Mouse (Mus musculus): Measurements from ENCODE around the gene Tas1r2.

DNA sequence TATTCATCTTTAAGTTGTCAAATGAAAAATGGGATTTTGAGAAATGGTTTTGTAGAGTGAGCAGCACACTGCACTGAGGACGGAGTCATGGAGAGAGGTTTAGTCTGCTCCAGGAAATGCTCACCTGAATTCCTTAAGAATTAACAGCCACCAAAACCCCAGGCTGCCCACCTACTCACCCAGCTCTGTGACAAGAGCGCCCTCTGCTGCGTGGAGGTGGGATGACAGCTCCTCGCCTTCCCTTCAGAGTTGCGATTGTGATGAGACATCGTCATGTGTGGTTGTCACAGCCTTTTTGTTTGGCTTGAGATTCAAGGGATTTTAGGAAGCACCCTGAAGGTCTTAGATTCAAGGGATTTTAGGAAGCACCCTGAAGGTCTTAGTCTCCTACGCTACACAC, 17.0 kb upstream of the Tas1r2 start:
- TF ChIP-seq CTCF (IDR thresholded peaks at IDR 0.05) = peak; percentile 99
- no peak for TF ChIP-seq EP300 (IDR thresholded peaks at IDR 0.05)

Data from lung, postnatal 0 days (tissue).